Mouse (Mus musculus) retina, postnatal 1 day (tissue): Measurements from ENCODE around the gene Qk.

Experiments
- DNase-seq: peaks from one replicate; pipeline ENCODE4 v3.0.0-alpha.2; 2012

Gene Qk

GRCm38 (mm10) chr17:10326596-10327045 lies 7.0 kb upstream of the Qk start:
- DNase-seq: no peak

- no peak for DNase-seq
Measured at GRCm38 (mm10) chr17:10325921-10326320, 6.3 kb upstream of the Qk start.

- no peak for DNase-seq
Measured at GRCm38 (mm10) chr17:10321754-10322153, 2.1 kb upstream of the Qk start.

GRCm38 (mm10) chr17:10321092-10321491 lies 1.4 kb upstream of the Qk start:
- no peak for DNase-seq

GRCm38 (mm10) chr17:10320456-10320790 lies 769 bp upstream of the Qk start:
- DNase-seq: no peak

GRCm38 (mm10) chr17:10319431-10319684 lies 296 bp downstream of the Qk start:
- no peak for DNase-seq

- DNase-seq: peak; percentile 84
Measured at GRCm38 (mm10) chr17:10318561-10319430, 858 bp downstream of the Qk start.

GRCm38 (mm10) chr17:10317981-10318551 lies 1.6 kb downstream of the Qk start:
- peak; percentile 64 for DNase-seq

GRCm38 (mm10) chr17:10317186-10317585 lies 2.5 kb downstream of the Qk start:
- peak; percentile 81 for DNase-seq

GRCm38 (mm10) chr17:10316446-10316845 lies 3.2 kb downstream of the Qk start:
- DNase-seq: no peak

GRCm38 (mm10) chr17:10310046-10310445 lies 9.6 kb downstream of the Qk start:
- DNase-seq: no peak

- peak; percentile 34 for DNase-seq
Measured at GRCm38 (mm10) chr17:10309135-10309623, 10.5 kb downstream of the Qk start.

GRCm38 (mm10) chr17:10306424-10306823 lies 13.2 kb downstream of the Qk start:
- no peak for DNase-seq

GRCm38 (mm10) chr17:10304001-10304400 lies 15.7 kb downstream of the Qk start:
- no peak for DNase-seq

GRCm38 (mm10) chr17:10300968-10301795 lies 18.5 kb downstream of the Qk start:
- no peak for DNase-seq

- no peak for DNase-seq
Measured at GRCm38 (mm10) chr17:10299396-10299795, 20.3 kb downstream of the Qk start.

- DNase-seq: no peak
Measured at GRCm38 (mm10) chr17:10292520-10292919, 27.1 kb downstream of the Qk start.

GRCm38 (mm10) chr17:10284772-10285171 lies 34.9 kb downstream of the Qk start:
- DNase-seq: no peak

GRCm38 (mm10) chr17:10279532-10279931 lies 40.1 kb downstream of the Qk start:
- DNase-seq: no peak

- no peak for DNase-seq
Measured at GRCm38 (mm10) chr17:10269518-10269917, 50.1 kb downstream of the Qk start.

GRCm38 (mm10) chr17:10268468-10268867 lies 51.2 kb downstream of the Qk start:
- DNase-seq: no peak

GRCm38 (mm10) chr17:10266207-10266606 lies 53.4 kb downstream of the Qk start:
- DNase-seq: no peak

- DNase-seq: peak; percentile 5
Measured at GRCm38 (mm10) chr17:10251252-10251958, 68.2 kb downstream of the Qk start.
